Mouse (Mus musculus): Measurements from ENCODE around the gene Atp6ap1.
A peak's percentile ranks its signal among the peaks of the same experiment; 100 is the strongest.

Atp6ap1 gene

DNA sequence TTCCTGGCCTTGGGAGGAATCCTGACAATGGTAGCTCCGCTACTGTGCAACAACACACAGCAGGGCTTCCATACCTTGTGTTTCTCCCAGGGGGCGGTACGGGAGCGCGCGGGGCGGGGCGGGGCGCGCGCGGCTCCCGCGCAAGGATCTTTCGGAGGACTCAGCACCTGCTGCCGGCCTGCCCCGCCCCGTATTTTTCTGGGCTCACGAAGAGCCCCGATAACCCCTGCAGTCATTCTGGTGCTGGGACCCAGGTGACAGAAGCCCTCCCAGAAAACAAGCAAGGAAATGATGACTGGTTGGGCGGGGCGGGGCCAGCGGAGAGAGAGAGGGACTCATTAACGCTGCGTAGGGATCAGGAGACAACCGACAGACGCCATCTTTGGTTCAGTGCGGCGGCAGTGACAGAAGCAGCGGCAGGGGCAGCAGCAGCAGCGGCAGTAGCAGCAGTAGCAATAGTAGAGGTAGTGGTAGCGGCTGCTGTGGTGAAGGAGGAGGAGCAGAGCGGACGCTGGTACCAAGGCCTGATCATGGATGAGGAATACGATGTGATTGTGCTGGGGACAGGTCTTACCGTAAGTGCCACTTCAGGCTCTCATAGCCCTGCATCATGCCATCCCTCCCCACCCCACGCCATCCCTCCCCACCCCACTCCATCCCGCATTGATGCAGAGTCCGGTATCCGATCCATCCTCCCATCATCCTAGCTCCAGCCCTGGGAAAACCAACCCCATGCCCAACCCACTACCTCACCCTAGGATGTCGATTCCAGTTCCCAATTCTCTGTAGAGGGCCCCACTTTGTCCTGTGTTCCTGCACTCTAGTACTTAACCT, 8.2 kb downstream of the Atp6ap1 start, which contains the start of gene Gdi1:
Gene Gdi1, plus strand, starts transcription at position 132 of the 834 bp plus-strand sequence.
- ATAC-seq (ENCODE audit: low TSS enrichment), result peak; percentile 89

DNA sequence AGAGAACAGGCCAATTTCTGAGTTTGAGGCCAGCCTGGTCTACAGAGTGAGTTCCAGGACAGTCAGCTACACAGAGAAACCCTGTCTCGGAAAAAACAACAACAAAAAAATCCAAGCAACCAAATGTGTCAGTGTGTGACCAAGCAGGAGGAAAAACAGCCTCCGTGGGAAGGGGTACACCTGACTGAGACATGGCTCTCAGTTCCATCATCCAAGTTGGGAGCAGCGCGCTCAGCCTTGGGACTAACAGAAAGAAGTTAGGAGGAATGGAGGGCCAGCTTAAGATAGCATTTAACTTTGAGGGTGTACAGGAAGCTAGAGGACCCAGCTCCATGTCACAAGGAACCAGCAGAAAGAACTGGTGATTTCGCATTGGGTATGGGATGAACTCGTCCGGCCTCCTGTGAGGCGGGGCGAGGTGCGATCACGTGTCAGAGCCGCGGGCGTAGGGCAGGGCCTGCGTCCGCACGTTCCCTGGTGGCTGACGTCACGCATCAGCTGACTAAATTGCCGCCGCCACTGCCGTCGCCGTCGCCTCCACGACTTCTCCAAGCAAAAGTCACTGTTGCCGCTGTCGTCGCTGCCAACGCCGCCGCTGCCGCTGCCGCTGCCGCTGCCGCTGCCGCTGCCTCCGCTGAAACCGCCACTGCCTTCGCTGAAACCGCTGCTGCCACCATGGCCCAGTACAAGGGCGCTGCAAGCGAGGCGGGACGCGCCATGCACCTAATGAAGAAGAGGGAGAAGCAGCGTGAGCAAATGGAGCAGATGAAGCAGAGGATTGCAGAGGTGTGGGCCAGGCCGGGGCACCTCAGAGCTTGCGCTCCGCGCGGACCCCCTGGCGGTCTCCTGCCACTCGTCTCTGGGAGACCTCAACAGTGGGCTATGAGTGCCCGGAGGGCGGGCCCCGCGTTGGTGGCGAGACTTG, 15.9 kb downstream of the Atp6ap1 start, which contains the start of gene Fam50a:
Gene Fam50a, plus strand, starts transcription at position 494 of the 925 bp plus-strand sequence.
- peak; percentile 97 for ATAC-seq (ENCODE audit: low TSS enrichment)

DNA sequence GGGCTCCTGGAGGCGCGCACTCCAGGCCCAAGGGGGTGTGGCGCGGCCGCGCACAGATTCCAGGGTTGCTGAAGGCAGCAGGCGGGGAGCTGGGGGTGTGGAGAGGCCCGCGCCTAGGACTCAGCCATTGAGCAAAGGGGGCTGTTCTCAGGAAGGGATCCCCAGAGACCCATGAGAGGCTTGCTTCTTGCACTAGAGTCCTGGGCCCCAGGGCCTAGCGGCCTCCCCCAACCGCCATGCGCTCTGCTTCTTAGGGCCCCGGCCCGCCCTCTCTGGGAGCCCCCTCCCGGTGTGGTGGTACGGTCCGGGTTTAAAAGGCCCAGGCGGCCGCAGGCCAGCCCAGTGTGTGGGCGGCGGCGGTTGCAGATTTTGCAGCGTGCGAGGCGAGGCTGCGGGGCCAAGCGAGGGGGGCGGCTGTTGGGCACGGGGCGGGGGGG, 31.8 kb downstream of the Atp6ap1 start, which contains the start of gene Plxna3:
Gene Plxna3, plus strand, starts transcription at position 342 of the 437 bp plus-strand sequence.
- peak; percentile 87 for ATAC-seq (ENCODE audit: low TSS enrichment)

DNA sequence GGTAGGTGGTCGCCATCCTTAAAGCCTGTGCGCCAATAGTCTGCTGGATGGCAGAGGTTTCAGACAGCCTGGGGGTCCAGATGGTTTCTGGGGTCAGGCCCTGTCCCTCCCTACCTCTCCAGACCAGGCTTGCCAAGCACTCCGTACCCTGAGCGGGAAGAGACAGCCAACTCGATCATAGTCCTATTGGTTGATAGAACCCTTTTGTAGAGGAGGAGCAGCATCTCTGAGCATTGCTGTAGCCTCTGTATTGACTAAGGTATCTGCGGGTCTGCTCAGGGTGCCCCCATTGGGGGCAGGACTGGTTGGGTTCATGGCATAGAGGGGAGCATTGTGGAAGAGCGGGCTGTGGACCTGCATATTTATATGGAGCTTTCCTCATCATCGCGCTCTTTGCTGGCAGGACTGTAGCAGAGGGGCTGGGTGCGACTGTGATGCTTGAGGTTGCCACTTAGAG, 32.3 kb downstream of the Atp6ap1 start:
- ATAC-seq (ENCODE audit: low TSS enrichment), result peak; percentile 35; the same call in 1 of the 2 replicates

DNA sequence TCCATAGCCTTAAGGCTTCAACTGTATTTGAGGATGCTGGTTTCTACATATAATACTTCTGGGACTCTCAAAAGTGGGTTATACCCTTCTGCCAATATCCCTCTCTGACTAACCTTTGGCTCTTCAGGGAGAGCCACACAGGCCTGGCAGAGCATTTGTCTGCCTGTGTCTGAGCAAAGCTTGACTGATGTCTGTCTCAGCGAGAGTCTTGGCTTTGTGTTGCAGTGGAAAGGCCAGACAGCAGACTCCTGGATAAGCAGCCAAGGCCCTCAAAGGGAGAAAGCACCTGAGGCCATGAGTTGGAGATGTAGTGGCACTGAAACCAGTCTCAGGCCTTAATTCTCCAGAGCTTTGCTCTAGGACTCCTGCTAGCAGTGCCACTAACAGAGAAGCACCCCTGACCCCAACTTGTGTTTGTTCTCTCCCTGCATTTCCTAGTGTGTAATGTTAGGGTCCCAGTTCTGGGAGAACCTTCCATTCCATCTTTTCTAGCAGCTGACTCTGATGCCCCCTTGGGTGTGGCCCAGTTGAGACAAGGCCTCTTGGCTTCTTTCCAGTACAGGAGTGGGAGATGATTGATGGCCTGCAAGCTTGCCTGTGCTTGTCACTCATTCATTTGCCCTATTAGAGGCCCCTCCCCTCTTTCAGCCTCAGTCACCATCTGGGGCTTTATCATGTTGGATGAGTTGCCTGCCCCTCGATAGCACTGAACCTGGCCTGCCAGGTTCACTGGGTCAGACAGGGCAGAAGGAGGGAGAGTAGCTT, 33.5 kb downstream of the Atp6ap1 start:
- no peak for ATAC-seq (ENCODE audit: low TSS enrichment)

DNA sequence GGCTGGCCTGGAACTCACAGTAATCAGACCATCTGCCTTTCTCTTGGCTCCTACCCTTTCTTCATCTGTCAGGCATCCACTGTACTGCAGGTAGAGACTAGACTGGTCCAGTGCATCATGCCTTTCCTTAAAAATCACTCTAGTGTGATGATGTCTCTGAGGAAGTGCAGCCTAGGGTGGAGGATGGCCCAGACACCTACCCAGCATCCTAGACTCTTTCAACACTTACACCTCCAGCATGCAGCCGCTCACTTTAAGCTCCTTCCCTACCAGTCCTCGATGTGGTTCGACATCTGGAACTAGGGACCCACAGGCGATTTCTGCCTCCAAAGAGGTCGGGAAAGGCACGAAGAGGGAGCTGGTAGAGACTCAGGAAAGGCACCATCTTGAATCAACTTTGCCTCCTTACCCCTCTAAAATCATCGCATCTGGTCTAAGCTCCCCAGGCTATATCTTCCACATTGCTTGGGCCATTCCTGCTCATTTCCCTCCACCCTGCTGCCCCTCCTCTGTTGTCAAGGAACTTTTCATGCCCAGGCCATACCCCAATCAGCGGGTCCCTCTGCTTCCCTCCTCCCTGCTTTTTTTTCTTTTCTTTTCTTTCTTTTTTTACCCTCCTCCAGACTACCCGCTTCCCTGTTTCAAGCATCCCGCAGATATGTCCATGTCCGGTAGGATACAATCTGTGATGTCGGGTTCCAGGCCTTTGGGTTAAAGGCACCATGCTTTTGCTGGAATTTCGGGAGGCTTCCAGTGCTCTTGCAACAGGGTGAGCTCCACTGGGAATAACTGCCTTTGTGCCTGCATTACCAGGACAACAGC, 56.0 kb downstream of the Atp6ap1 start:
- ATAC-seq (ENCODE audit: low TSS enrichment), result peak; percentile 56

DNA sequence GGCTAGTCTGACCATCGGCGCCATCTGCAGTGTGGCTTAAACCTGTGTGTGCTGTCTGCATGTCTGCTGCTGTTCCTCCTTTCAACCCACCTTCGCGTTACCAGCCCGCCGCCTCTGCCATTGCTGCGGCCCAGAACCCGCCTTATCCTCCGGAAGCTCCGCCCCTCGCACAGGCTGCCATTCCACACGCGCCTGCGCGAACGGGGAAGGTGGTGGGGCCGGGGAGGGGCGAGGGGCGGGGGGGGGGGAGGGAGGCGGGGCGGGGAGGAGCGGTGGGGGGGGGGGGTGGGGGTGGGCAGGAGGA, 56.5 kb downstream of the Atp6ap1 start, which contains the start of gene Lage3:
Gene Lage3, minus strand, starts transcription at position 152 of the 304 bp plus-strand sequence.
- ATAC-seq (ENCODE audit: low TSS enrichment), result peak; percentile 99

Data from frontal cortex, adult (tissue).